Mouse (Mus musculus) lung, adult 2 months (tissue): ENCODE data around the gene Kif1bp. TPM values are rescaled to one million over a fixed set of nuclear protein-coding genes. Genes with fewer than 3 reads are reported as not detected.
A peak's percentile ranks its signal among the peaks of the same experiment; 100 is the strongest.

Experiments
- DNase-seq: peaks from one replicate; pipeline ENCODE4 v3.0.0; 2022
- H3K4me1 ChIP-seq: fragments of 200-500 bp; 2 replicates; pipeline ENCODE4 v1.6.1; 2011; ENCODE audit warnings: low read length; ENCODE audit not compliant: control insufficient read depth, insufficient read depth
- H3K4me3 ChIP-seq: fragments of 200-500 bp; replicated peaks from 2 replicates; pipeline ENCODE3; 2011; ENCODE audit warnings: low read depth, mild to moderate bottlenecking, control low read depth, low read length; ENCODE audit errors: extremely low read depth
- CTCF ChIP-seq: fragments of 200-500 bp; IDR thresholded peaks from 2 replicates; pipeline ENCODE4 v1.5.1; 2011; ENCODE audit warnings: mild to moderate bottlenecking, low read length, control low read depth; ENCODE audit not compliant: insufficient read depth
- POLR2A ChIP-seq: fragments of 200-500 bp; IDR thresholded peaks from 2 replicates; pipeline ENCODE4 v1.6.1; 2011; ENCODE audit warnings: low read depth, mild to moderate bottlenecking, control low read depth, low read length, borderline replicate concordance; ENCODE audit errors: extremely low read depth
- WGBS: fragments of 180-500 bp; shearing (Covaris S2); methylation state at CpG from one replicate; pipeline ENCODE4 v1.1.7; 2018; 5-methylcytosine and 5-hydroxymethylcytosine counted together
- polyA plus RNA-seq: library from polyadenylated mRNA; depleted of rRNA; stranded (reverse); fragments of >200 nt; gene quantifications from 2 replicates; pipeline ENCODE4 v1.2.3, GENCODE M21; 2012

The Kif1bp gene
- polyA plus RNA-seq, 1 experiment, result 37.8 TPM

GRCm38 (mm10) chr10:62512855-62513254 is 65.4 kb downstream of the Kif1bp start:
- TF ChIP-seq CTCF, result no peak
- no peak for TF ChIP-seq POLR2A
- no peak for DNase-seq
- Histone ChIP-seq H3K4me1 (no peaks in the 10 kb centered on the region), H3K4me3 (no peak overlapping the region)
- 93% methylated on average over 4 of the region's 4 CpGs for WGBS

- Histone ChIP-seq H3K4me1 (no peaks in the 10 kb centered on the region), H3K4me3 (no peak overlapping the region)
- TF ChIP-seq POLR2A, result no peak
- no peak for TF ChIP-seq CTCF
- no peak for DNase-seq
- WGBS, result 76% methylated on average over 6 of the region's 6 CpGs
These were observed 66.7 kb downstream of the Kif1bp start for GRCm38 (mm10) chr10:62511528-62511927.

GRCm38 (mm10) chr10:62509032-62509656 is 69.1 kb downstream of the Kif1bp start:
- DNase-seq, result peak; percentile 20
- Histone ChIP-seq H3K4me3 (no peak overlapping the region), H3K4me1 (no peaks in the 10 kb centered on the region)
- 44% methylated on average over 11 of the region's 11 CpGs for WGBS
- TF ChIP-seq POLR2A, result no peak
- TF ChIP-seq CTCF, result no peak

GRCm38 (mm10) chr10:62508459-62508858 is 69.8 kb downstream of the Kif1bp start:
- H3K4me1 ChIP-seq, result no peaks in the 10 kb centered on the region
- no peak for TF ChIP-seq CTCF
- TF ChIP-seq POLR2A, result peak; percentile 88; the same call in 1 of the 2 replicates
- peak; percentile 46 for DNase-seq
- 4% methylated on average over 11 of the region's 11 CpGs for WGBS
- peak overlapping the region; percentile 57 for H3K4me3 ChIP-seq

GRCm38 (mm10) chr10:62507591-62508308 is 70.5 kb downstream of the Kif1bp start:
- peak; percentile 53 for DNase-seq
- TF ChIP-seq CTCF (no peak), POLR2A (peak; percentile 94; the same call in 1 of the 2 replicates)
- WGBS, result 7% methylated on average over 18 of the region's 18 CpGs

GRCm38 (mm10) chr10:62507071-62507470 is 71.2 kb downstream of the Kif1bp start:
- no peak for DNase-seq
- 63% methylated on average over 4 of the region's 4 CpGs for WGBS
- TF ChIP-seq POLR2A (no peak), CTCF (no peak)
- Histone ChIP-seq H3K4me3 (peak overlapping the region; percentile 32), H3K4me1 (peaks cover 3% of the 10 kb centered on the region; the same call in 1 of the 2 replicates)

More at GRCm38 (mm10) chr10:62507591-62508308, 70.5 kb downstream of the Kif1bp start:
- Histone ChIP-seq H3K4me3 (peak overlapping the region; percentile 75), H3K4me1 (peaks cover 2% of the 10 kb centered on the region; the same call in 1 of the 2 replicates)

GRCm38 (mm10) chr10:62506019-62506556 is 72.2 kb downstream of the Kif1bp start:
- no peak for DNase-seq
- H3K4me1 ChIP-seq, result peaks cover 3% of the 10 kb centered on the region; the same call in 1 of the 2 replicates
- H3K4me3 ChIP-seq, result peak overlapping the region; percentile 55
- TF ChIP-seq CTCF (no peak), POLR2A (peak; percentile 9; the same call in 1 of the 2 replicates)
- WGBS, result 39% methylated on average over 17 of the region's 17 CpGs

GRCm38 (mm10) chr10:62505224-62505983 is 72.9 kb downstream of the Kif1bp start:
- TF ChIP-seq POLR2A, result no peak
- no peak for TF ChIP-seq CTCF
- DNase-seq, result no peak
- 68% methylated on average over 9 of the region's 9 CpGs for WGBS
- H3K4me3 ChIP-seq, result no peak overlapping the region
- H3K4me1 ChIP-seq, result peaks cover 3% of the 10 kb centered on the region; the same call in 1 of the 2 replicates
